Mouse (Mus musculus) kidney, postnatal 14 days (tissue): ENCODE data around the gene Lrp2.

Experiments used
- DNase-seq: peaks from one replicate; pipeline ENCODE4 v3.0.0; 2022; ENCODE audit warnings: mixed read lengths

The Lrp2 gene

DNA sequence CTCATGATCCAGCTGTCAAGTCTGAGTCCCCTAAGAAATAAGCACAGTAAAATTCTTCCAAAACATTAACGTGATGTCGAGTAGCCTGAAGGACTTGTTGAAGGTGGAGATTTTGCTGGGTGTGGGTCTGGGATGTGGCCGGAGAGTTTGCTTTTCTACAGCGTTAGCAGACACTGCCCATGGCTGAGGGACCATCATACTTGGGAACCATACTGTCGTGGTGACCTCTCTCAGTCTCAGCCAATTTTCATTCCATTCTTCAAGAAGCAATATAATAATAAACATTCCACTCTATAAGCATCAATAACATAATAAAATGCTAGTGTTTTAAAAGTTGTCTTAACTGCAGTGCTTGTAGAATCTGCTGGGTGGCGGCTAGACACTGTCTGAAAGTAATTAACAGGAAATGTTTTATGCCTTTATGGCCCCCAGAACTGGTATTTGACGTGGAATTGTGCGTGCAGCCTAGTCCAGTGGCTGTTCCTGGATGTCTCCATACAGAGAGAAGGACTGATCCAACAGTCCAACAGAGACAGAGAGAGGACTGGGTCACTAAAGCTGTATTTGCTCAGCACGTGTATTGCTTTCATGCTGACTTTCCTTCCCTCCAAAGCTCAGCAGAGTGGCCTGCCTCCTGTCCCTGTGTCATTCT lies 190.1 kb downstream of the Lrp2 start:
- no peak for DNase-seq

GRCm38 (mm10) chr2:69393947-69394346 lies 191.9 kb downstream of the Lrp2 start:
- no peak for DNase-seq

DNA sequence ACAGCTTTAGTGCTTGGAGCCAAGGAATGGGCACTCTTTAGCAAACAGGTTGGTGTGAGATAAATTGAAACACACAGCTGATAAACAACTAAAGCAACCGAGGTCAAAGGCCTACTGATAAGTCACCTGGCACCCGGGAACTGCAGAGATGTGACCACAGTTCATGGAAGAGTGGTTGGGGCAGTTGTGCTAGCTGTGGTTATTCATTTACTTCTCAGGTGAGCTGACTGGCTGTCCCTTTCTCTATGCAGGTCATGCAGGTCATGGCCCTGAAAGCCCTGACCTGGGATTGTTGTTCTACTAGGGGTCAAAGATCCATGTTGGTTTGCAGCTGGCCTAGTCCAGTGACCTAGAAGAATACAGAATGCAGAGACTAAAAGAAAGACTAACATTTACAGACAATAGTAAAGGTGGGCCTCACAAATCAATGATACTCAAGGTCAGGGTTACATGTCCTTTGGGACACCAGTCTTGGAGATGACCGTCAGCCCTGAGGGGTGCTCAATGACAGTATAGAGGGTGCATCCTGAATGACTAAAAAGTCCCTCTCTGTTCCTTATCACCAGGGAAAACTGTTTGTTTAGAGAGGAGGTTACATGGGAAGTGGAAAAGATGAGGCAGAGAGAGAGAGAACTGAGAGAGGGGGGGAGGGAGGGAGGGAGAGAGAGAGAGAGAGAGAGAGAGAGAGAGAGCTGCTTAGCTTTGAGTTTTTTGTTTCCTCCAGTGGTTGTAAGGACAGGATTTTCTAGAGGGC lies 199.6 kb downstream of the Lrp2 start:
- peak; percentile 16 for DNase-seq

DNA sequence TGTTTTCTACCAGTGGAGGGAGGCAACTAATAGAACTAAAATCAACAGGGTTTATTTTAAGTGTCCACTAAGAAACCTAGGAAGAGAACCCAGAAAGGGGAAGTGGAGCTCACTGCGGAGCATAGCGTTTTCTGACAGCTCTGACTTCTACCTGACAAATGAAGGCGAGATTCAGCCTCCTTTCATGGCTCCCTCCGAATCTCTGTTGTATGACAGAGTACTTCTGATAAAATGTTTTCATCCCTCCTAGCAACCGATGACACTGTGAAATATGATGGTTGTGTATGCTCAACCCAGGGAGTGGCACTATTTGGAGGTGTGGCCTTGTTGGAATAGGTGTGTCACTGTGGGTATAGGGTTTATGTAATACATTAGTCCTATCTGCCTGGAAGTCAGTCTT lies 203.0 kb downstream of the Lrp2 start:
- no peak for DNase-seq

DNA sequence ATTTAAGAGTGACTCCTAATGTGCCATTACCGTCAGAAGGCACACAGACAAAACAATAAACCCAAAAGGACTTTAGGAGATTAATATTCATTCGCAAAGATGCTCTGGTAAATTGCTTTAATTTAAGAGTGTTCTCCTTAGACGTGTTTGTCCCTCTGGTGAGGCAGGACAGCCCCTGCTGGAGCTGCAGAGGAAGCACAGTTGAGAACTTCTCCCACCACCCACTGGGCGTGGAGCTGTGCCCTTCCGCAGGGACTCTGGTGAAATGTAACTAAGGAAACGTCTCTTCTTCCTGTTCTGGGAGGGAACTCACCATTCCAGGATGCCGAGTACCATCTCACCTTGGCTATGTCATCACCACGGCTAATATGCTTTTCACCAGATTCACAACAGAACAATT lies 204.1 kb downstream of the Lrp2 start:
- DNase-seq: no peak

GRCm38 (mm10) chr2:69380281-69380680 lies 205.6 kb downstream of the Lrp2 start, which contains the start of gene Dhrs9:
Gene Dhrs9 (plus strand): TSS chr2:69380445.
- no peak for DNase-seq

DNA sequence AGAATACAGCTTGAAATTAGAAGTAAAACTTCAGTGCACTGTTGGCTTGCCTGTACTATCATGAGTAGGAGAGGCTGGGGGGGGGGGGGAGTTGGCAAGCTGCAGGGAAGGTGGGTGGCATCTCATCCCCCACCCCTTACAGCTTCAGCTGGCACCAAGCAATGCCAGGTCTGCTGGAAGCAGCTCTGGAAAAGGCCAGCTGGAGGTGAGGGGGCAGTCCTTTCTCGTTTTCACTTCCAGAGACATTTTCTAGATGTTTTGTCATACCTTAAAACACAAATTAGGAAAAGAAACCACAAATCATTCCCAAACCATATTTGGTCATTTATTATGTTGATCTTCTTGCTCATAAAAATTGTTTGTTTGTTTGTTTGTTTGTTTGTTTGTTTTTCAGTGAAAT lies 206.1 kb downstream of the Lrp2 start:
- no peak for DNase-seq

DNA sequence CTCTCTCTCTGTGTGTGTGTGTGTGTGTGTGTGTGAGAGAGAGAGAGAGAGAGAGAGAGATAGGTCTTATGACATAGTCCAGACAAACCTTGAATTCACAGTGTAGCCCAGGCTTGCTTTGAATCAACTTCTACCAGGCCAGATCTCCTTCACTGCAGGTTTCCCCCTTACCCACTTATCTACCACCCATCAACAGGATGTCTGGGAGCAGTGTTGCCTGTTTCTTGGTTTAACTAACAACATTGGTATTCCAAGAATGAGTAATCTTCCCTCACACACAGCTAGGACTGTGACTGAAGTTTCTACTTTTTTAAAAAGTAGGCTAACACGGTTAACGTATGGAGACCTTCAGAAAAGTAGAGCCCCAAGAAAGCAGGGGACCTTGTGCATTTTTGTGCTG lies 209.1 kb downstream of the Lrp2 start:
- no peak for DNase-seq
